Mouse (Mus musculus): ENCODE measurements around the gene Kdm5b.

- TF ChIP-seq CTCF (conservative IDR thresholded peaks at IDR 0.05; ENCODE audit: low read length), result no peak
- no peak for TF ChIP-seq NANOG (IDR thresholded peaks at IDR 0.05; ENCODE audit: borderline replicate concordance, low read length)
- no peak for TF ChIP-seq POU5F1 (IDR thresholded peaks at IDR 0.05; ENCODE audit: borderline replicate concordance, low read length)
These were observed 3.2 kb upstream of the Kdm5b start for GRCm38 (mm10) chr1:134556671-134557218.
